Mouse (Mus musculus) macrophage (primary cell): ENCODE measurements around the gene Apof. TPM values are rescaled to one million over a fixed set of nuclear protein-coding genes. Genes with fewer than 3 reads are reported as not detected.
A peak's percentile ranks its signal among the peaks of the same experiment; 100 is the strongest.
"Not testable (repeated sequence)": the region's sequence is repeated elsewhere in the genome, so short reads cannot be mapped to it uniquely, and the experiment has no call there.

Source experiments
- H3K27ac ChIP-seq: fragments of 350-480 bp; formaldehyde crosslinking; 2 replicates; pipeline ENCODE4 v1.9.0; 2021
- H3K36me3 ChIP-seq: fragments of 350-480 bp; formaldehyde crosslinking; 2 replicates; pipeline ENCODE4 v1.9.0; 2021; ENCODE audit errors: inconsistent target
- H3K4me3 ChIP-seq: fragments of 350-480 bp; formaldehyde crosslinking; 2 replicates; pipeline ENCODE4 v1.9.0; 2021; ENCODE audit errors: inconsistent target
- H3K79me2 ChIP-seq: fragments of 350-480 bp; formaldehyde crosslinking; 2 replicates; pipeline ENCODE4 v1.9.0; 2021; ENCODE audit errors: inconsistent target
- WGBS: methylation state at CpG from one replicate; pipeline ENCODE4 v1.1.7; 2026; ENCODE audit warnings: inconsistent platforms; ENCODE audit not compliant: missing documents; 5-methylcytosine and 5-hydroxymethylcytosine counted together
- polyA plus RNA-seq: library from polyadenylated mRNA; stranded (reverse); fragments of 250-400 nt; gene quantifications from 3 replicates; pipeline ENCODE4 v1.2.4, GENCODE M21; 2018; ENCODE audit warnings: inconsistent platforms

Apof gene
- polyA plus RNA-seq, 1 experiment from 2014 or later: 0.16 TPM

GRCm38 (mm10) chr10:128270287-128270841, 1.9 kb downstream of the Apof start, which contains the start of gene Stat2:
TSS of gene Stat2 (plus strand) at chr10:128270559.
- Histone ChIP-seq H3K79me2 (peaks cover 51% of the 10 kb centered on the region), H3K27ac (peak within 1 kb of the TSS; percentile 86), H3K4me3 (peak within 1 kb of the TSS; percentile 95), H3K36me3 (peaks cover 22% of the 10 kb centered on the region; the same call in 1 of the 2 replicates)
- WGBS: under 1% methylated on average over 36 of the region's 43 CpGs

GRCm38 (mm10) chr10:128270866-128271265, 2.4 kb downstream of the Apof start:
- 40% methylated on average over 7 of the region's 7 CpGs for WGBS
- peaks cover 56% of the 10 kb centered on the region for H3K79me2 ChIP-seq
- H3K4me3 ChIP-seq: peak overlapping the region; percentile 95
- H3K27ac ChIP-seq: peak overlapping the region; percentile 86
- H3K36me3 ChIP-seq: peaks cover 25% of the 10 kb centered on the region; the same call in 1 of the 2 replicates

GRCm38 (mm10) chr10:128271883-128272282, 3.4 kb downstream of the Apof start:
- Histone ChIP-seq H3K4me3 (peak overlapping the region; percentile 95), H3K27ac (peak overlapping the region; percentile 25; the same call in 1 of the 2 replicates), H3K79me2 (peaks cover 66% of the 10 kb centered on the region), H3K36me3 (peaks cover 35% of the 10 kb centered on the region)
- 56% methylated on average over 2 of the region's 2 CpGs for WGBS

GRCm38 (mm10) chr10:128272819-128273439, 4.5 kb downstream of the Apof start:
- Histone ChIP-seq H3K4me3 (peak overlapping the region; percentile 95; the same call in 1 of the 2 replicates), H3K36me3 (peaks cover 46% of the 10 kb centered on the region), H3K79me2 (peaks cover 76% of the 10 kb centered on the region)
- 95% methylated on average over 4 of the region's 7 CpGs for WGBS
- H3K27ac ChIP-seq: not testable (repeated sequence)

- H3K4me3 ChIP-seq, H3K27ac ChIP-seq: not testable (repeated sequence)
- H3K79me2 ChIP-seq: peaks cover 100% of the 10 kb centered on the region
- 91% methylated on average over 1 of the region's 1 CpGs for WGBS
- H3K36me3 ChIP-seq: peaks cover 69% of the 10 kb centered on the region
Observed at GRCm38 (mm10) chr10:128275374-128275773, 6.9 kb downstream of the Apof start.

- Histone ChIP-seq H3K79me2 (peaks cover 100% of the 10 kb centered on the region), H3K4me3 (no peak overlapping the region), H3K27ac (no peak overlapping the region), H3K36me3 (peaks cover 93% of the 10 kb centered on the region)
- 90% methylated on average over 6 of the region's 6 CpGs for WGBS
Observed at GRCm38 (mm10) chr10:128278158-128278557, 9.7 kb downstream of the Apof start.

- WGBS: 95% methylated on average over 6 of the region's 6 CpGs
- Histone ChIP-seq H3K27ac (no peak overlapping the region), H3K79me2 (peaks cover 100% of the 10 kb centered on the region), H3K36me3 (peaks cover 98% of the 10 kb centered on the region), H3K4me3 (no peak overlapping the region)
Observed at GRCm38 (mm10) chr10:128280943-128281342, 12.5 kb downstream of the Apof start.

GRCm38 (mm10) chr10:128281682-128282081, 13.2 kb downstream of the Apof start:
- Histone ChIP-seq H3K27ac (no peak overlapping the region), H3K79me2 (peaks cover 100% of the 10 kb centered on the region), H3K4me3 (no peak overlapping the region), H3K36me3 (peaks cover 98% of the 10 kb centered on the region)
- 95% methylated on average over 14 of the region's 14 CpGs for WGBS

- Histone ChIP-seq H3K36me3 (peaks cover 98% of the 10 kb centered on the region), H3K4me3 (no peak overlapping the region), H3K79me2 (peaks cover 99% of the 10 kb centered on the region; the same call in 1 of the 2 replicates), H3K27ac (no peak overlapping the region)
- 97% methylated on average over 19 of the region's 20 CpGs for WGBS
Observed at GRCm38 (mm10) chr10:128282886-128283450, 14.5 kb downstream of the Apof start.

GRCm38 (mm10) chr10:128283604-128284579, 15.4 kb downstream of the Apof start:
- H3K36me3 ChIP-seq: peaks cover 98% of the 10 kb centered on the region
- H3K79me2 ChIP-seq: peaks cover 96% of the 10 kb centered on the region; the same call in 1 of the 2 replicates
- H3K27ac ChIP-seq: no peak overlapping the region
- WGBS: 77% methylated on average over 28 of the region's 31 CpGs
- H3K4me3 ChIP-seq: no peak overlapping the region

GRCm38 (mm10) chr10:128290594-128290993, 22.1 kb downstream of the Apof start:
- not testable (repeated sequence) for H3K4me3 ChIP-seq, H3K27ac ChIP-seq
- peaks cover 73% of the 10 kb centered on the region for H3K36me3 ChIP-seq
- H3K79me2 ChIP-seq: peaks cover 29% of the 10 kb centered on the region; the same call in 1 of the 2 replicates
- WGBS: 83% methylated on average over 1 of the region's 1 CpGs

GRCm38 (mm10) chr10:128296370-128297090, 28.1 kb downstream of the Apof start:
- Histone ChIP-seq H3K4me3 (no peak overlapping the region), H3K79me2 (no peaks in the 10 kb centered on the region), H3K27ac (no peak overlapping the region), H3K36me3 (peaks cover 15% of the 10 kb centered on the region)
- 94% methylated on average over 13 of the region's 13 CpGs for WGBS

GRCm38 (mm10) chr10:128297221-128297620, 28.8 kb downstream of the Apof start:
- H3K79me2 ChIP-seq: no peaks in the 10 kb centered on the region
- peaks cover 8% of the 10 kb centered on the region for H3K36me3 ChIP-seq
- WGBS: 92% methylated on average over 4 of the region's 4 CpGs
- H3K27ac ChIP-seq: no peak overlapping the region
- H3K4me3 ChIP-seq: no peak overlapping the region

- Histone ChIP-seq H3K4me3 (no peak overlapping the region), H3K79me2 (no peaks in the 10 kb centered on the region), H3K36me3 (peaks cover 4% of the 10 kb centered on the region), H3K27ac (no peak overlapping the region)
- 98% methylated on average over 10 of the region's 11 CpGs for WGBS
Observed at GRCm38 (mm10) chr10:128297622-128298021, 29.2 kb downstream of the Apof start.
